Mouse (Mus musculus) lung, postnatal 14 days (tissue): ENCODE data around the gene Arhgef38.

Experiments
- DNase-seq: peaks from one replicate; pipeline ENCODE4 v3.0.0; 2021

Gene Arhgef38

GRCm38 (mm10) chr3:133163913-133164406 is 70.8 kb downstream of the Arhgef38 start:
- no peak for DNase-seq

- no peak for DNase-seq
Measured at GRCm38 (mm10) chr3:133163174-133163573, 71.6 kb downstream of the Arhgef38 start.

DNA sequence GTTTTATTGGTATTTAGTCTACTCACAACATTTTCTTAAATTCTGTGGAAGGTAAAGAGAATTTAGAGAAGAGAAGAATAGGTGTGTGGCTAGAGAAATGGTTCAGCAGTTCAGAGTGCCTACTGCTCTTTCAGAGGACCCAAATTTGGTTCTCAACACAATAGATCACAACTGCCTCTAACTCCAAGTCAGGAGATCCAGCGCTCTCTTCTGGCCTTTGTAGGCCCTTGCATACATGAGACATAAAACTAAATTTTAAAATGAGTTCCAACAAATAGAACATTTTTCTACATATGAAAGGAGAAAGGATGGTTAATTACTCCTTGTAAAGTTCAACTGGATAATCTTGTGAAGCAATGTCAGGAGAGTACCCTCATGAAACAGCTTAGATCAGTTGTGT is 73.3 kb downstream of the Arhgef38 start:
- DNase-seq = no peak

DNA sequence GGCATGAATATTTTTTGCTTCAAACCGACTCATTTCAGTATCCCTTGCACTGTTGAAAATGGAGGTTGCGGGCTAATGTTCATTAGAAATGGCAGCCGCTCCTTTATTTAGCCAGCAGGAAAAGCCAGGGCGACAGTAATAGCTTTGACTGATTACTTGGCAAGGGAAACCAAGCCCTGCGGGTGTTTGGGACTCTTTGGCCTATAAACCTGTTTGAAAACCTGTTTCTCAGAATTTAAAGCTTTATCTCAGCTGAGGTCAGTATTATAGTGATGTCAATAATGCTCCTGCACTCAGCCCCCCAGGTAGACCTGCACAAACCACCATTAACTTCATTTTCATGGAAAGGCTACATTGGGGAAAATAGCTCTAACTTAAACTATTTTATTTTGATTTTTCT is 76.5 kb downstream of the Arhgef38 start:
- DNase-seq = no peak

- DNase-seq = no peak
Measured at GRCm38 (mm10) chr3:133154683-133155082, 80.1 kb downstream of the Arhgef38 start.

GRCm38 (mm10) chr3:133153629-133154028 is 81.1 kb downstream of the Arhgef38 start:
- DNase-seq = no peak

DNA sequence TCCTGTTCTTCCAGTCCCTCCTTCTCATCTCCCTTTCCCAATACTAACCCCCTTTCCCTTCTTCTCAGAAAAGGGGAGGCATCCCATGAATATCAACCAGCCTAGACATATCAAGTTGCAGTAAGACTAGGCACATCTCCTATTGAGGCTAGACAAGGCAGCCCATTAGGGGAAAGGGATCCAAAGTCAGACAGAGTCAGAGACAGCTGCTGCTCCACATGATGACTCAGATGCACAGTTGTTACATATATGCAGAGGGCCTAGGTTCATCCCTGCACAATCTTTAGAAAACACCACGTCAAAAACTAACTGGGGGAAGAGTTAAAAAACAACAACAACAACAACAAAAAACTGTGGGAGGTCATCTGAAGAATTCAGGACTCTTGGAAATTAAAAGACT is 81.9 kb downstream of the Arhgef38 start:
- no peak for DNase-seq

- no peak for DNase-seq
Measured at GRCm38 (mm10) chr3:133151629-133152028, 83.1 kb downstream of the Arhgef38 start.

DNA sequence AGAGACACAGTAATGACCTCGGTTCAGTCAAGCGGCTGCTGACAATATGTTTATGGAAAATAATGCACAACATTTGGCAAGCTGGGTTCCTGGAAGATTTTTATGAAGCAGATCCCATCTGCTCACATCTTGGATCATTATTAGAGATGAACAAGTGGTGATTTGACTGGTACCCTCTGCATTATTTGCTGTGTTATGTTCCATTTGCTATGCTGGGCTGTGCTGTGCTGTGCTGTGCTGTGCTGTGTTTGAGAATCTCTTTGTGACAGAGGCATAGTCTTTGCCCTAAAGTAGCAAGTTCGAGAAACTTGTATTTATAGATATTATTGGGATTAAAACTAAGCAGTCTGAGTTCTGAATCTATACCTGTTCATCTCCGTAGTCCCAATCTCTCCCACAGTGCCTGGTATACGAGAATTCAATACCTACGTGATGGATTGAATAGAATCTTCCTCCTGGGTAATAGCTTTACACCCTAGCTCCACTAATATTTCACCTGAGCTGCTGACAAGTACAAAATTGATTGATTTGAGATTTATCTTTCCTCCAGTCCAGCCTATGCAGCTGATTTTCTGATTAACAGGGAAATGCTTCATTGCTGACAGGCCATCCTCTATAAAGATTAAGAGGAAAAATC is 90.1 kb downstream of the Arhgef38 start:
- no peak for DNase-seq

DNA sequence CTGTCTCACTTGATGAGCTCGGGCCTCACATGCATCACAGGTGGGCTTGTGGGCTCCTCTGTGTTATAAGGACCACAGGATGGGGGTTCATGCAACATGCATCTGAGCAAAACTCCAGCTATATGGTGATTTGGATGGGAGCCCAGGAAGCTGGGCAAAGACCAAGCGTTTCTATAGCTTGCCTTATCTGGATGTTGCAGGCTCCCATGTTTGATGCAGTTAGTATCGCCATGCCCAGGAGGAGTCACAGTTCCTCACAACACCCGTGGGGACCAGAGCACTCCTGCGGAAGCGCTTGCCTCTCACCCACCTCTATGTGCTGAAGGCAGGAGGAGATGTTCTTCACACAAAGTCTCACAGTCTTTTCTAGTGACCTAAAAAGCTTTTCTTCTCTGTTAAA is 92.9 kb downstream of the Arhgef38 start:
- DNase-seq = no peak

- no peak for DNase-seq
Measured at GRCm38 (mm10) chr3:133132611-133133010, 102.1 kb downstream of the Arhgef38 start.

GRCm38 (mm10) chr3:133131372-133131771 is 103.4 kb downstream of the Arhgef38 start:
- no peak for DNase-seq

- no peak for DNase-seq
Measured at GRCm38 (mm10) chr3:133113281-133113680, 121.5 kb downstream of the Arhgef38 start.

DNA sequence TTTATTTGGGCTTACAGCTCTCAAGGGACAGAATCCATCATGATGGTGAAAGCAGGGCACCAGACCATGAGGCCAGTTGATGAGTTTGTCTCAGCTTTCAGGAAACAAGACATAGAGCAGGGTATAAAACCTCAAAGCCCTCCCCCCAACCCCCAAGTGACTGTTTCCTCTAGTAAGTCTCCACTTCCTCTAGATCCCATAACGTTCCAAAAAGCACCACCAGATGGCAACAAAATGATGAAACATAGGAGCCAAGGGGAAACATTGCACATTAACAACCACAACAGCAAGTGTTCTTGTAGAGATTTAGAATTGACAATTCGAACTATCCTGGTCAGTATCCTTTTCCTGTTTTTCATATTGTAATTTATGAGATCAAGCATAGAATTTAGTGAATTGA is 123.0 kb downstream of the Arhgef38 start:
- no peak for DNase-seq

DNA sequence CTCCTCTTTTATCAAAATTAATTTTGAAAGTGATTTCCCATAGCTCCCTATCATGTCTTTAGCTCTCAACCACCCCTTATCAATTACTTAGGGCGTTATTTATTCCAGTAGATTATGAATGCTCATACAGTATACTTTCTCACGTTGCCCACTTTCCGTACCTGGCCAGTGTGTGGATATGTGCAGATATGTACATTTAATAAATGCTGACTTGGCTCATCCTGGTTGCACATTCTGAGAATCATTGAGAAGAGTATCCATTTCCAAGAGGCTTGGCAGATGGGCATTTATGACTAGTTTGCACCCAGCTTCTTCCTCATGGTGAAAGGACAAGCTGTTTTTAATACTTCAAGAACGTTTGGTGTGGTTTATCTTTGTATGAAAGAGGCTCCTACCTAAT is 124.9 kb downstream of the Arhgef38 start:
- DNase-seq = no peak

- peak; percentile 51 for DNase-seq
Measured at GRCm38 (mm10) chr3:133108731-133109130, 126.0 kb downstream of the Arhgef38 start.

DNA sequence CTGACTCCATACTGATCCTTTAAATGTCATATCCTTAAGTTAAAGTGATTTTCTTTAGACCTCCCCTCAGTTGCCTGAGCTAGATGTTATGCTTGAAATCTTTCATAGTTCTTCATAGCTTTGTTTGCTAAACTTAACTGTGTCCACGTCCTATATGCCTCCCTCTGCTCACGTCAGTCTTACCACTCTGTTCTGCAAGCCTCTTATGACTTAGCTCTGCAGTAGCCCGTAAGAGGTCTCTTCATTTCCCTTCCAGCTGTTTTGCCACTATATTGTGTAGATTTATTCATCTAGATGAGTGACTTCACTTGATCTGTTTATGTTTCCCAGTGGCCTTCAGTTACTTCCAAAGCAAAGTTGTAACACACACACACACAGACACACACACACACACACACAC is 130.3 kb downstream of the Arhgef38 start:
- no peak for DNase-seq

- DNase-seq = no peak
Measured at GRCm38 (mm10) chr3:133103768-133104167, 131.0 kb downstream of the Arhgef38 start.

DNA sequence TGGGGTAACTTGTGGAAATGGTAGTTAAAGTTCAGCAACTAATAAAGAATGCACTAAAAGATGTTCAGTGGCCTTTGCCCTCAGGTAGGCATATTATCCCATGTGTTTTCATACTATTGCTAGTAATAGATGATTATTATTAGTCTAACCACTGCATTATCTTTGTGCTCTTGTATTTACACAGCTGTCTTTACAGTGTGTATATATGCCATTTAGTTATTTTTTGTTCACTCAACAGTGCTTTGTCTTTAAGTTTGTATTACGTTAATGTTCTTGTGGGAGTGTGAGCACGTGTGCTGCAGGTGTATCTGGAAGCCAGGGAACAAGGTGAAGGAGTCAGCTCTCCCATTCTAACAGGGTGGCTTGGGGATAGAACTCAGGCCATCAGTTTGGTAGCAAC is 135.8 kb downstream of the Arhgef38 start:
- no peak for DNase-seq

DNA sequence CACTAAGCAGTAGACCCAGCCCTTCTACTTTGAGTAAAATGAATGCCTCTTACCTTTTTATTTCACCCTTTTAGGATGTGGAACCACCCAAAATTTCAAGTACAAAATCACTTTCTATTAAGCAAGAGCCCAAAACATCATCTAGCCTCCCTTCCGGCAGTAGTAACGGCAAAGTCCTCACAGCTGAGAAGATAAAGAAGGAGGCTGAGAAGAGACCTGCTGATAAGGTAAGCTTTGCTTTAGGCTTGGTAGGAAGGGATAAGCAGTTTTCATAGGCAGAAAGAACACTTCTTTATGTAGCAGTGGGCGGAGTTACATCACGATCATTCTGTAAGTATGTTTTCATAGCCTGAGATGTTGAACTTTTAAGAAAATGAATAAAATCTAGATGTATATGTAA is 136.4 kb downstream of the Arhgef38 start:
- DNase-seq = no peak

- DNase-seq = no peak
Measured at GRCm38 (mm10) chr3:133097936-133098335, 136.8 kb downstream of the Arhgef38 start.

GRCm38 (mm10) chr3:133094305-133094704 is 140.4 kb downstream of the Arhgef38 start:
- no peak for DNase-seq

DNA sequence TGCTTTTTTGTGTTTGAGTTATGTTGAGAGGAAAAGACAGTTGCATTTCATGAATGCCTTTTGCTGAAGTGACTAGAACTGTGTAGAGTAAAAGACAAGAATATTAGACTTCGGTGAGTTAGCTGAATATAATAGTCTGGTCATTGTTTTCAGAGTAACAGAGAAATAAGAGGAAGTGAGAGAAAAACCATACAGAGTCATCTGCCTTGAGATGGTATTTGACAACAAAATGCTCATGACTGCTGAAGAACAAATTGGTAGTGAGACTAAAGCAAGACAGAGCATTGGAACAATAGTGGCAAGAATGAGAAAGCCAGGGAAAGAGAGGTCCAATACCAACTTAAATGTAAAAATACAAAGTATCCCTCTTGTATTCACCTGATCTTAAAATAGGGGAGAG is 141.8 kb downstream of the Arhgef38 start:
- no peak for DNase-seq

DNA sequence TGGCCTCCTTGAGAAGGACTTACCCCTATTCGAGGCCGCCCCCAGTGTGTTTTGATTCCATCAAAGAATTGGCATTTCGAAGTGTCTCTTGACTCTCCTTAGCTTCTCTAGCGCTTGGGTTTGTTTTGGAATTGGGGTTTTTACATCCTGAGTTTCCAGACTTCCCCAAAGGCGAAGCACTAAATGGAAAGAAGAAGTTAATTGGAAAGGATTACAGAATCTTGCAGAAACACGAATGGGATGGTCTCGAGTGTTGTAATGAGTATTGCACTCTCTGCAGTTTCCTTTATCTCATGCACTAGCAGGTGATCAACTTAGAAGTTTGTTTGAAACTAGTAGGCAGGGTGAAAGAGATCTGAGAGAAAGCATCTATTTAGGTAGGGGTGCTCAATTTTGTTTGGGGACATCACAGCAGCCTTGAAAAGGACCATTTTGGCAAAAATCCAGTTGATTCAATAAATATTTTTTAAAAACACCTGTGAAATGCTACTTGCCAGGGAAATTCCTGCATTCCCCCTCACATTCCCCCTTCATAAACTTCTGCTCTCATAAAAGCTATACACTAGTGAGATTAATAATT is 142.4 kb downstream of the Arhgef38 start:
- no peak for DNase-seq
